Mouse (Mus musculus) layer of hippocampus, postnatal 10 days (tissue): ENCODE results near the gene Sycp3. TPM values are rescaled to one million over a fixed set of nuclear protein-coding genes. Genes with fewer than 3 reads are reported as not detected.
A peak's percentile ranks its signal among the peaks of the same experiment; 100 is the strongest.
"Not testable (repeated sequence)": the region's sequence is repeated elsewhere in the genome, so short reads cannot be mapped to it uniquely, and the experiment has no call there.

Source experiments
- DNase-seq, 2 experiments: peaks; one replicate each; pipeline ENCODE4 v3.0.0; 2021; ENCODE audit warnings: low spot score in 2 of 2
- long read RNA-seq: library from polyadenylated mRNA; stranded (forward); transcript quantifications from one replicate; pipeline ENCODE4 v2.0.0, GENCODE M21; 2023
- total RNA-seq, 2 experiments: library from RNA; stranded (reverse); gene quantifications; 2 replicates each; pipeline ENCODE4 v1.2.3; 2021

Sycp3 gene
- under 1 TPM; 0.60 to 0.64 TPM for total RNA-seq
- long read RNA-seq, partial matches to known transcripts: 0 of 2 reads
- long read RNA-seq, other reads (novel, unspliced or antisense): 2 of 2 reads

DNA sequence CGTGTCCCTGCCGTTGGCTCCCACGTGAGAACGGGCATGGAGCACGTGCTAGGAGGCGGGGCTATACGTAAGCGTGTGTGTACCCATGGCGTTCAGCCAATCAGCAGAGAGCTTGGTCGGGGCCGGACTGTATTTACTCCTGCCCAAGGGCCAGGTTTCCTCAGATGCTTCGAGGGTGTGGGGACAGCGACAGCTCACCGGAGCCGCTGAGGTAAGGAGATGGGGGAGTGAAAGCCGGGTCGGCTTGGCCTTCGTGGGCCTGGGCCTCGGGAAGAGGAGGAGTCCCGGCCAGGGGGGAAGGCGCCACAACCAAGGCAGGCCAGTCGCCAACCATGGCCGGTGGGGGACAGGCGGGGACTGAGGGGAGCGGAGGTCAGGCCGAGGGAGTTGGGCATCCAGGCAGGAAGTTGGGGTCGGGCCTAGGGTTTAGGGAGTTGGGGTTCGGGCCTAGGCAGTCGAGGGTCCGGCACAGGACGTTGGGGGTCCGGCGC is at the start of gene Sycp3:
Gene Sycp3 (plus strand): TSS at position 68 of the 491 bp plus-strand sequence.
- DNase-seq: no peak

GRCm38 (mm10) chr10:88409751-88410150 is 49.6 kb upstream of the Sycp3 start:
- DNase-seq: no peak

DNA sequence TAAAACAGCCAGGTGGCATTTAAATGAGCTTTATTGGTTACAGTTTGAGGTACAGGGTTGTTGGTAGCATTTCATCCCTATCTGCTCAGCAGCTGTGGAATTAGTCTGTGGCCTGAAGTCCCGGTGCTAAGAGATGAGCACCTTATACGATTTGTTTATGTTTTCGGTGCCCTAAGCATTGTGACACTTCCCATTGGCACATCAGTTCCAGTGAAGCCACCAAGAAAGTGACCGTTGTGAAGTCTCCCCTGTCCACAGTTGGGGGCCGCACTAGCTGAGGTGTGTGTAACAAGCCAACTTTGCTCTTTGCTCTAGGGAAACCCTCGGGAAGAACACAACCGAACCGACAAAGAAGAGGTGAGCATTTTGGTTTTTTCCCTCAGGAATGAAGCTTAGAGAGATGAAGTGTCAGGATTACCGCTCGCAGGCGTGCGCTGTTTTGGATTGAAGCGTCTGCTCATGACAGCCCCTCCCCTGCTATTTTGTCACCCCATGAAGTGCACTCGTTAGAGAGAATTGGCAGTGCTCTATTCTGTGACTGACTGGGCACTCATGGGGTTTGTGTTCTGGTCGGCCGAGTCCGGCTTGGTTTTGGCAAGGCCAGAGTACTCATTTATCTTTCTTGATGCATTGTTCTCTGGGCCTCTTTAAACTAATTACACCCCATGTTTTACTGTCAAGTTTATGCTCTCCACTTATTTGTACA is 46.9 kb upstream of the Sycp3 start:
- DNase-seq: no peak

GRCm38 (mm10) chr10:88417686-88418085 is 41.7 kb upstream of the Sycp3 start:
- DNase-seq: no peak

DNA sequence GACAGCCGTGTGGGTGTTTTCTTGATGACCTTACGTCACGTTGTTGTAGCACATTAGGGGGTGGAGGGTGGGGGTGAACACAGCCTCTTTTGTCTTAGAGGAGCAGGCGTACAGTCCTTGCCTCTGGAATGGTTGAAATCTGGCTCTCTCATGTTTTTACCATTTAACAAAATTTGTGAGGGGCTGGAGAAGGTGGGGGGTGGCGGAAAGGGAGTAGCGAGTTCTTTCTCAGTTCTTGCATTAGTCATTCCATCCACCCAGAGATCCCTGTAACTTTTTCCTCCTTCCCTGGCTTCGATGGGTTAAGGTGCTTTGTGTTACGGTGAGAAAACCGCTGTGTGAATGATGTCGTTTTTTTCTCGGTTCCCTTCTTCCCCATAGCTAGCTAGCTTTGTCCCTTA is 39.2 kb upstream of the Sycp3 start:
- no peak for DNase-seq

DNA sequence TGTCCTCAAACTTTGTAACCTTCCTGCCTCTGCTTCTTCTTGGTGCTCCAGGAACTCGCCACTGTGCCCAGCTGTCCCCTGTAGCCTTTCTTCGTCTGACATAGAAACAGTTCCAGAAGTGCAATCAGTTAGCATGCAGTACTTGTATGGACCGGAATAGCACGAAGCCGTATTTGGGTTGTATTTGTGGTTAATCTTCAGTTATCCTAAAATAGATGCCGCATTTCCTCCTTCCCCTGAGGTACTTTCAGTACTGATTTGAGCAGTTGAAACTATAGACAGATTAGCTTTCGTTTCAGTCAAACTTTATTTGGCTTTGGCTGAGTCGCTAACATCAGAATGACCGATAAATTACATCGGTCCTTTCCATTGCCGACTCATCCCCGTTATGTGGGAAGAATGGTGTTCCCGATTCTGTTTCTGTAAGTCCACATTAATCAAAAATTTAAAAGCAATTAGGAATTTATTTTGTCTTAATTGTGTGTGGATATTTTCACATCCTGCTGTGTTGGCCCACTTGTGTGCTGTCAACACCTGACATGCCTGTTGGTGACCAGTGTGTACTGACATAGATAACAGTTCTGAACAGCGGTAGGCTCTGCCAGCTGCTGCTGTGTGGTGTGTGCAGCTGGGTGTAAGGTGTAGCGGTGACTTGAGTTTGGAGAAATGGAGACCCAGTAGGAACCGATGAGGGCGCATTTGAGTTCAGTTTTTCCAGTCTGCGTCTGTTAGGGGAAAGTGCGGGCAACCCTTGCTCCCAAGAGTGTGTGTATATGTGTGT is 38.5 kb upstream of the Sycp3 start:
- DNase-seq: no peak

- DNase-seq: peak; percentile 58 to 73
Measured at GRCm38 (mm10) chr10:88426158-88426816, 33.1 kb upstream of the Sycp3 start.

- no peak for DNase-seq
Measured at GRCm38 (mm10) chr10:88426896-88427295, 32.5 kb upstream of the Sycp3 start.

DNA sequence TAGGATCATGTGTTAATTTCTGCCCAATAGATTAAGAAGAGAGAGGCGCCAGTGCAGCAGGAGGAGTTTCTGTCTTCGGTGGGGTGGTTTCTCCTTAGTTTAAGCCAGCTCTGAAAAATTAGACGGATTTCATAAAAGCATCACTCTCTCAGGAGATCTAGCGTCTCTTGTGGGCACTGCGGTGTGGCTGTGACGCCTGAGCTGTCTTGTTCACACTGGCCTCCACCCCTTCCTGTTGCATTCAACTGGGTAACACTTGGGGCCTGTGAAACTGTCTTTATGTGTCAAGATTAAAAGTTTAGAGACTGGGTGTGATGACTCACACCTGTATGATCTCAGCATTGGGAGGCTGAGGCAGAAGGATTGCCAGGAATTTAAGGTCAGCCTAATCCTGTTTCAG is 31.4 kb upstream of the Sycp3 start:
- DNase-seq: no peak

DNA sequence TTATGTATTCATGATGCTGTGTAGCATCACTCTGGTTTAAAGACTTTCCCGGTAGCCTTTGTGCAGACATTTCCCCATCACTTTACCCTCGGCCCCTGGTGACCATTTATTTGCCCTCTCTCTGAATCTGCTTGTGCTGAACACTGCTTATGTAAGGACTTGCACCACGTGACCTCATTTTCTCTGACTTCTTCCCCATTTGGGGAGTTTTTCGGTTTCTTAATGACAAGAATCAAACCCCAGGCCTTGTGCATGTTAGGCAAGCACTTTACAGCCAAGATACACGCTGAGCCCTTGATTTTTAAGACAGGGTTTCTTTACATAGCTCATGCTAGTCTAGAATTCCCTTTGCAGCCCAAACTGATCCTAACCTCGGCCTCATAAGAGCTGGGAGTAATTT is 18.1 kb upstream of the Sycp3 start:
- no peak for DNase-seq

DNA sequence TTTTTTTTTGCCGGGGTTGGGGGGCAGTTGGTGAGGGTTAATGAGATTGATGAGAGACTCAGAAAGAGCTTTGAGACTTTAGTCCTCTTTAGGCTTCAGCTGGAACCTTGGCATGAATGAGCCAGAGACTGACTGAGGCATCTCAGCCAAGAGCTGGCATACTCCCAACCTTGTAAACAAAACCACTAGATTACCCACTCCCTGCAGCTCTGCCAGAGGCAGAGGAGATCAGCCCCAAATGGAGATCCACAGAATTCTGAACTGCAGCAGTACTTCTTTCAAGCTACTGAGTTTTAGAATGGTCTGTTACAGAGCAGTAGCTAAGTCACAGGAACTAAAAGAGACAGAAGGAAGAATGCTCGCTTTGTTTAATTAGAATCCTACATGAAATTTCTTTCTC is 8.1 kb upstream of the Sycp3 start:
- peak; percentile 38 to 63 for DNase-seq

DNA sequence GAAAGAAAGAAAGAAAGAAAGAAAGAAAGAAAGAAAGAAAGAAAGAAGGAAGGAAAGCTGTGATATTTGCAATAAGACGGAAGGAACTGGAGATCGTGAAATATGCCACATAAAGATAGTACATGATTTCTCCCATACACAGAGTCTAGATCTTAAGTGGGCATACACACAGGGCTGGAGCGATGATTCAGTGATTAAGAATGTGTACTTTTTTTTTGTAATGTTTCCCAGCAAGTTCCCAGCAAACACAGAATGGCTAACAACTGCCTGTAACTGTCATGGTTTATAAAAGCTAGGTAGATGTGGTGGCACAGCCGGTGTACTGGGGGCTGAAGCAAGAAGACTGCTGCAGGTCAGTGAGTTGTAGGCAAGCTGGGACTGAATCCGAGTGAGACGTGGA is 7.4 kb upstream of the Sycp3 start:
- no peak for DNase-seq

- DNase-seq: no peak
Measured at GRCm38 (mm10) chr10:88457816-88458215, 1.6 kb upstream of the Sycp3 start.

- DNase-seq: no peak
Measured at GRCm38 (mm10) chr10:88460122-88460820, 902 bp downstream of the Sycp3 start.

- DNase-seq: not testable (repeated sequence)
Measured at GRCm38 (mm10) chr10:88482866-88483265, 23.5 kb downstream of the Sycp3 start.

DNA sequence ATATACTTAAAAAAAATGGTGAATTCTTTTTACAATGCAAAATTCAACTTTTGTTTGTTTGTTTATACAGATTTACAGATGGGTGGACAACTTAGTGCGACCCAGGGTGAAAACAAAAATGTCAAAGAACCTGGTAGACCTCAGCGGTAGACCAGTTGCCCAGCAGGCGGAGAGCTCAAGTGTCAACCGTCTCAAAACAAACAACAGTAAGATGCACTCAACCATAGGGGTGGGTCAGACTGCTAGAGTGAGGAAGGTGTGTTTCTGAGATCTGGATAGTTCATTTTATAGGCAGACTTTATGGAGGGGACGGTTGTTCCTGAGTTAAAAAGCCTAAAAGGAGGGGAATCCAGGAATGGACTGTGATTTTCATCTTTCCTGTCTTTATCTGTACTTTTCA is 29.3 kb downstream of the Sycp3 start:
- DNase-seq: no peak

- no peak for DNase-seq
Measured at GRCm38 (mm10) chr10:88491632-88492031, 32.3 kb downstream of the Sycp3 start.

DNA sequence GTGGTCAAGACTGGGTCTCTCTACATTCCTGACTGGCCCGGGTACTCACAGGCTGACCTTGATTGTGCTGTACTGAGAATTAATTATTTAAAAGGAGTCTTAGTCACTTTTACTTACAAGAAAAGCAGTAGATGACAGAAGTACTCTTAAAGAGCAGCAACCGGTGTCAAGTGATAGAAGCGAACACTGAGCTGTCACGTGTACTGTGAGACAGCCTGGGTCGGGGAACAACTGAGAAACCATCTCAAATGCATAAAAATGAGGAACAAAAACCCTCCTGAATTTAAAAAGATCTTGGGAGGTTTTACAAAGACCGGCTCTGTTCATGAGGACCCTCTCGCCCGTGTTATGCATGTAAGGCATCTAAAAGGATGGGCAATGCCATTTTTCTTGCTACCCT is 33.3 kb downstream of the Sycp3 start:
- no peak for DNase-seq

GRCm38 (mm10) chr10:88494959-88495587 is 35.7 kb downstream of the Sycp3 start:
- DNase-seq: no peak

DNA sequence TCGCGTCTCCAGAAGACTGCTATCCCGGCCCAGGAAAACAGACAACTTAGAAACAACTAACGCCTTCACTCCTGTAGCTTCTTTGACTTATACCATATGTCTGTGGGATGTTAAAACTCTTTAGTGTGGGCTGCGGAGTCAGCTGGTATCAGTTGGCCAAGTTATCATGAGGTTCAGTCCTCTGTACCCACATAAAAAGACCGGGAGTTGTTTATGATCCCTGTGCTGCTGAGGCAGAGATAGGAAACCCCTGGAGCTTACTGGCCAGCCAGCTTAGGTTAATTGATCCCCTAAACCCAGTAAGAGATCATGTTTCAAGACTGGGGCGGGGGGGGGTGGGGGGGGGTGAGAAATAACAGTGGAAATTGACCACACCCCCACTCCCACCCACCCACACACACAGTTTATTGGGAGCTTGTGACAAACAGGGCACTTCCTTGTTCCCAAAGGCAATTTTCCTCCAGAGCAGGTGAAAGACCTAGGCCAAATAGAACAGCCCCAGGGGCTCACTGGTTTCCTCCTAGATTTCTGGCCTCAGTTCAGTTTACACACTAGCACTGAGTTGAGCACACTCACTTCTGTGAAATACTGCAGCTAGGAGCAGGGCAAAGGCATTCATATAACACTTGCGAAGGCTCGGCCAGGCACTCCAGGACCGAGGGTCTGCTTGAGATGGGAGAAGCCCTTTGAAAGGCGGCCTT is 37.6 kb downstream of the Sycp3 start:
- no peak for DNase-seq
